Mouse (Mus musculus) frontal cortex, postnatal 36 days (tissue): ENCODE measurements at regions not wholly inside any gene's neighbourhood (a gene's known extent, or its start where the extent isn't known, plus 50 kb on each side); places are given as distances from the start of the nearest gene placed in this dataset.

Experiments used
- DNase-seq, 2 experiments: peaks; one replicate each; pipeline ENCODE4 v3.0.0; 2022; ENCODE audit warnings: low spot score in 2 of 2

DNA sequence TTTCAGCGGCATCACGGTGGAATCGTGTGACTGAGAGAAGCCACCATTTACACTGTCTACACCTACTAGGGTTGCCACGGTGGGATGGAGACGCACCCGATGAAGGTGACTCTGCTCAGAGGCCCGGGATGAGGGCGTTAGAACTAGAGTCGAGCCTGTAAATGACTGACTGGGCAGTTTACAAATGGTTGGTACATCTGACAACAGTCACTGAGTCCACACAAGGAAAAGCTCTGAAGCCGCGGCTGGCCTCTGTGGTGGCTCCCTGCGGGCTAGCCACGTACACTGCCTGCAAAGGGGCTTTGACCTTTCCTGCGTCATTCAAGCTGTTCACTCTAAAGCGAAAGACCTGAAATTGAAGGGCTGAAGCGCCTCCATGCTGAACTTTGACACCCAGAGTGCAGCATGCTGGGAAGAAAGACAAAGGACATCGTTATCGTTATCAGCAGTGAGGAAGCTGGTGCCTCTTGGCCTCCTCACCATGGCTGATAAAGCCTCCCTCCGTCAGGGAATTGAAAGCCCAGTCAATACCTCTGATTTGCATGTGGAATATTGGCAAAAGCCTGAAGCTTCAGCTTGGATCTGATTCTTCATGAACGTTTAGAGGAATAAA, 462.1 kb upstream of the Arglu1 start:
- no peak for DNase-seq

DNA sequence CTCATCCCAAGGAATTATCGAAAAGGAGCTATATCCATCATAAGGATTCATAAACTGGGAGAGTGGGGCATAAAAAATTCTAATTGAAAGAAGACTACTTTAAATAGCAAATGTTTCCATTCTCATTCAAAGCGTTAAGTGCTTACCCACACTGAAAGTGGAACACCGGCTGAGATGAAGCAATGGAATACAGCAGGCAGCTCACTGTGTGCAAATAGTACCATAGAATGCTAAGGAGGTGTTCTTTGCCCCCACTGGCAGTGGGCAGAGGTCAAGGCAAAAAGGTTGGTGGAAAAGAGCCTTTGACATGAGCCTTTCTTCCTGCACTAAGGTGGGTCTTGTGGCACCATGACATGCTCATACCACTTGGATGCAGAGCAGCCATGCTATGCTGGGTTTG, 454.0 kb upstream of the Arglu1 start:
- DNase-seq: no peak

DNA sequence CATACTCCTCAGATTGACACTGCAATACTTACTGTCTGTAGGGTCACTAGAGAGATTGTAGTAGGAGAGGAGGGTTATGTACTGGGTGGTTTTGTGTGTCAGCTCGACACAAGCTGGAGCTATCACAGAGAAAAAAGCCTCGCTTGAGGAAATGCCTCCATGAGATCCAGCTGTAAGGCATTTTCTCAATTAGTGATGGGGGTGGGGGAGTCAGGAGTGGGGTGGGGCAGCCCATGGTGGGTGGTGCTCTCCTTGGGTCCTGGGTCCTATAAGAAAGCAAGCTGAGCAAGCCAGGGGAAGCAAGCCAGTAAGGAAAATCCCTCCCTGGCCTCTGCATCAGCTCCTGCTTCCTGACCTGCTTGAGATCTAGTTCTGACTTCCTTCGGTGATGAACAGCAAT, 449.5 kb upstream of the Arglu1 start:
- no peak for DNase-seq

DNA sequence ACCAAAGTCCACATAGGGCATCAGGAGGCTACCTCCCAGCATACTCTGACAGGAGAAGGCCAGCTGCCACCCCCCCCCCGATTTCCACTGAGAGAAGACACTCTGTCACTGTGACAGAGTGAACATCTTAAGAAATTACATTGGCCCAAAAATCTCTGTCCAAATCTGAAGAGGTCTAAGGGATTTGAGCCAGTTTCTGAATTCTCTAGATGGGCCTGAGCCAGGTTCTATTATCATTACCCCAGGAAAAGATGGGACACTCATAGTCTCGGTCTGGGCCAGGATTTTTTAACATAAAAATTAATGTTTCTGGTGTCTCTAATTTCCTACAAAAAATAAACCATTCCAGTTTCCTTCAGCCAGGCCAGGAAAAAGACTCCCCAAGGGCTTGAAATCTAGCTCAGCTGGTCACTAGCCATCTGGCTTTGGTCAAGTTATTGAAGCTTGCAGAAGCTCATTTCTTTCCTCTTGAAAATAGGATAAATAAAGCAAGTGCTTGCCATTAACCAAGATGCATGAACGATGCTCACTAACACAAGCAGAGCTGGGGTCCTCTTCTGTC, 448.8 kb upstream of the Arglu1 start:
- DNase-seq: no peak

DNA sequence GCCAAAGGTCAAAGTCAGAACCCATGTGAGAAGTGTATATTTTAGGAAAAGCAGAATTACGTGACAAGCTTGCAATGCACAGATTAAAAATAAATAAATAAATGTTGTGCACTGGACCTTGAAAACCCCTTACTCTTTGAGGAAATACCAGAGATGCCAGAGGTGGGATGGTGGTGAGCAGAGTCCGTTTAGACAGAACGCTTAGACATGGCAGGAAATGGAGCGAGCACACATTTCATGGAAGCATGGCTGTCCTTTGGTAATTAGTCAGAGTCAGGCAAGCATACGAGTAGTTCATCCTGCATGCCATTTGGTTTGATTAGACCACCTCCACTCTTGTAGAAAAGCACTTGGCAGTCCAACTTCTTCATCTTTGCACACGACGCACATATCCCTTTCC, 443.4 kb upstream of the Arglu1 start:
- DNase-seq: no peak

DNA sequence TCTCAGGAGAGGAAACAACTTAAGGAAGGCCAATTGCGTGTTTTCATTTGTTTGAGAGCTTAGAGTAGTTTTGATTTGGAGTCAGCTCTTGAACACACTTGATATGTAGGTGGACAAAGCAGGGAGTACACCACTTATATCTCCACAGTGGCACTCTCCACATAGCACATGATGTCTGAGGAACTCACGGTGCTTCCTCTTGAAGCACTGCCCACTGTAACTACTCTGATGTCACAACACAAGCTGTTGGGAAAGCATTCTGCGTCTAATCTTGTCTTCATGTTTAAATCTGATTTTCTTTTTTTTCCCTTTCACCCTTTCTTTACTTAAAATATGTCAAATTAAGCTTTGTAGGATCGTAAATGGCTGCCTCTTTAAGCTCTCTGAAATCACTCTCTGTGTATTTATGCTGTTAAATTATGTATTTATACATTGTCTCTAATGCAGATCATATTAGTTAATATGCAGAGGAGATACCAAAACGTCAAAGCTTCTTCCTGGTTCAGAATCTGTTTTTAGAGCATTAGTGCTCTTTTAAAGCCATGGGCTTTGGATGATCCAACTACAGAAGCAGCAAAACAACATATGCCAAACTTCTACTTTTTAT, 442.4 kb upstream of the Arglu1 start:
- DNase-seq: peak; percentile 13 to 36

DNA sequence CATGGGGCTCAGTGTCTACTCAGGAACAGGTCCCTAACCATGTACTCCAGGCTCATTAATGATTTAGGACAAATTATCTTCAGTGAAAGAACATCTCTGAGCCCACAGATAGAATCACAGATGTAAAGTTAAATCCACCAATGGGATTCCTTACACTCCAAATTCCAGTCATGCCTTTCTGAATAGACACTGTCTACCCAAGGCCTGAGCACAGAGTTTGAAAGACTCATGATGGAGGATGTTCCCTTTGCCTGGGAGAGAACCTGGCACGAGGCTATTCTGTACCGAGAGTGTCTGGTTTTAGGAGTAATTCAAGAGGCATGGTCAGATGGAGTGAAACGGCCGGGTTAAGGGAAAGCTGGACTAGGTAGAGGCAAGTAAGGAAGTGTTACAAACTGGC, 440.9 kb upstream of the Arglu1 start:
- no peak for DNase-seq

DNA sequence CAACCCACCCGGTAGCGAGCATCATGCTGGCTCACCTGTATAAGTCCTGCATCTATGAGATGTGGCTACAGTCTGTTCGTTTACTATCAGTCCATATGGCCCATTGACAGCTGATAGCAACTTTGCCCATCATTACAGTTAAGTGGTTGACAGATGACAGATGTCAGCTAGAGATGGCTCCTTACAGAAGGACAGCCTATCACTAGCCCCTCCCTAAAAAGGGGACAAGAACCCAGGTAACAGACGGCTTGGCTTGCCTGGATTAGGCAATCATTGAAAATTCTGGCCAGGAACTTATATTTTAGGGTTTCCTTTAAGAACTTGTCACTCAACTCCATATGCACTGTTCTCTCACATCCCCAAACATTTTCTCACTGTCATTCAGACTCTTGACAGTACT, 434.2 kb upstream of the Arglu1 start:
- no peak for DNase-seq

DNA sequence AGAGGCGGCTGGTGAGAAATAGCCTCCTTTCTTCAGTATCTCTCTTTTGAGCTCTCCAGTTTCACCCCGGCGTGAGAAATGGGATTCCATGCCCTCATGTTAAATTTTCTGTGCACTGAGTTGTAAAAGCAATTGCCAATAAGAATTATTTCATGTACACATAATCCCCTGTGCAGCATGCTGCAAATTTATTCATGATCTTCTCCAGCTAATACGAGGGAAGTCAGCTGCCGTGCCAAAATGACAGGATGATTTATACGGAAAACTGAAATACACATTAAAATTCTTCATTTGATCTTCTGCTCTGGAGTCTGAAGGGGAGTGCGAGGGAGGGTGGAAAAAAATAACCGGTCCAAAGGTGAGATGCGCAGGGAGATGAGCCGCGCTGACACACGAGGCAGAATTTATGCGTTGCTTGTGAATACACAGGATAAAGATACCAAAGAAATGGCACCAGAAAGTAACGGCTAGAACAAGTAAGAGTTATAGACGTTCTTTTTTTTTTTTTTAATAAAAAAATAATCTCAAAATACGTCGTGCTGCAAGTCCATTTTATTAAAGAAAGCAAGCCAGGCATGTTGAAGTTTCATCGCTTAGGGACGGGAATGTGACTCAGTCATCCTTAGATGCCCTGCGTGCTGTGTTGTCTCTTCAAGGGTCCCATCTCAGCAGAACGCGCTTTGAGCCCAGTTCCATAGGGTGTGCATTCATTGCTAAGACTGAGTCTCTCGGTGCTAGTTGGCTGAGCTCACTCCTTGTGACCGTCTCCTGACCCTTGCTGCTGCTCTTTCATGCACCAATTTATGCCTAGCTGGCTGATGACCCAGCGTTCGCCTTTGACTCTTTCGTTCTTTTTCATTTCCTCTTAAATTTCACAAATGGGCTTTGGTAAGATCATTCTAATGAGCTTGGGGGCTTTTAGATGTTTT, 427.8 kb upstream of the Arglu1 start:
- no peak for DNase-seq

DNA sequence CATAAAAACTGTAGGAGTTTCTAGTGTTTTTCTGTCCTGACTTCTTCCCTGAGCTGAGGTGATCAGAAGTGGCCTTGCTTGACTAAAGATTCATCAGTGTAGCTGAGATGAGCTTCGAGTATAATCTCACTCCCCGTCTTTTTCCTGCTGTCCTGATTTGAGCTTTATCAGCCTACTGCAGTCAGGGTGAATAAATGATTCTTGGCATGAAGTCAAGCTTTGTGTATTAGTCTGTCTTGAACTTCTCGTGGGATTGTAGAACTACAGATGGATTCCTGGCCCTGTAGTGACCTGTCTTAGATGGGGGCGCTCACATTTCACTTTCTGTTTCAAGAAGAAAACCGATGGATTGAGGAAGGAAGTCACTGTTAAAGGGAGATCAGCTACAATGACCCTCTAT, 405.7 kb upstream of the Arglu1 start:
- no peak for DNase-seq

DNA sequence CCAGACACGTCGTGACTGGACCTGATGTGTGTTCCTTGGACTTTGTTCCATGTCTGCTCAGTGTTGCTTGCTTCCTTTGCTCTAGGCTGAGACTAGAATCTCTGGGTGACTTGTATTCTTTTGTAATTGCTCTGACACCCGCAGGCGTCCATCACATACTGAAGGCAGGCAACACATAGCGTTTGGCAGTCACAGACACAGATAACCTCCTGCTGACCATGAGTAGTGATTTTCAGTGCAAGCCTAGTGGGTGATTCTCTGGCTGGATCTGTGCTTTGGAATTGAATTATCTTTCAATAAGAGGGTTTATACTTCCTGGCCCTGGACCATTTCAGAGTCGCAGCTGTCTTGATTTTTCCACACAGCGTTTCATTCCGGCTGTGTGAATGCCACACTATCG, 403.7 kb upstream of the Arglu1 start:
- no peak for DNase-seq

DNA sequence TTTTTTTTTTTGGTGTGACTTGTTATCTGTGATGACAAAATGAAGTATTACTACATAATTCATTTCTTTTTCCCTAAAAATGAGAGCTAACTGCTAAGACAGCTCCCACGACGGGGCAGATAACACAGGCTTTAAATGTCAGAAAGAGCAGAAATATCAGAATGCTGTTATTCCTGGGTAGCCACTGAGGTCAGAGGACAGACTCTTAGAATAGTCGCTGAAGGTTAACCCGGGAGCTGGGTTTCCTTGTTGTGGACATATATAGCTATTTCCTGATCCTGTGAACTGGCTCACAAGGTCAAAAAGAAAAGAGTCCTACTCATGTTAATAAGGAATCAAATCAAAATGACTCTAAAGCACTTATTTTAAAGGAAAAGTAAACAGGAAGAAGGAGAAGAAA, 403.0 kb upstream of the Arglu1 start:
- DNase-seq: no peak

DNA sequence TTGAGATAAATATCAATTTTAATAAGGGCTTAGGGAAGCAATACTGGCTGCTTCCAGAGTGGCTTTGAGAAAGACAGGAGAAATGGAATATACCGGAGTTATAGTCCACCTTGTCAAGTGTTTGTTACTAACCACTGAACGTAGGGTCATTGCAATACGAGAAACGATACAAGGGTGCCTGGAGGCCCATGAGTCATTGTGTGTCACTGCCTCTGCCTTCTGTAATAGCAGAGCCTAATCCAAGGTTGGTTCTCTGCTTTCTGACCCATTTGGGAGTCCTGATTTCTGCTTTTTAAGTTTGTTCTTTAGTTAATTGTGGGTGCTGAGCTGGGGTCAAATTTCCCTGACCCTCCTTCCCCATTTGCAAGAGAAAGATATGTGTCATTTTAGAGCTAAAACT, 382.4 kb upstream of the Arglu1 start:
- no peak for DNase-seq

DNA sequence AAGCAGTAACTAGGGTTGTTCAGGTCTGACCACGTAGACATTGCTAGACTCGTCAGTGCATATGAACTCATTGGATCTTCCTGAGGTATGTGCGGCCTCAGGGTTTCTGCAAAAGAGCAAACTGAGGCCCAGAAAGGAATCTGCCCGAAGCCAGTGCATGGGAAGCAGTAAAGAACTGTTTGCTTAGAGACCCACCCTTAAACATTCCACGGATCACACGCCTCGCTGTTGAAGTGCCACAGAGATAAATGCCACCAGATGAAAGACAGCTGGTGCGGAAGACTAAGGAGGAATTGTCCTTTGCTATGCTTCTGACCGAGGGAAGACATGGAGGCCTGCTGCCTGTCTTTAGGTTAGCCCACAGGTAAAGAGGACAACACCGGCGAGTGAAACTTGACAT, 382.0 kb upstream of the Arglu1 start:
- DNase-seq: no peak

DNA sequence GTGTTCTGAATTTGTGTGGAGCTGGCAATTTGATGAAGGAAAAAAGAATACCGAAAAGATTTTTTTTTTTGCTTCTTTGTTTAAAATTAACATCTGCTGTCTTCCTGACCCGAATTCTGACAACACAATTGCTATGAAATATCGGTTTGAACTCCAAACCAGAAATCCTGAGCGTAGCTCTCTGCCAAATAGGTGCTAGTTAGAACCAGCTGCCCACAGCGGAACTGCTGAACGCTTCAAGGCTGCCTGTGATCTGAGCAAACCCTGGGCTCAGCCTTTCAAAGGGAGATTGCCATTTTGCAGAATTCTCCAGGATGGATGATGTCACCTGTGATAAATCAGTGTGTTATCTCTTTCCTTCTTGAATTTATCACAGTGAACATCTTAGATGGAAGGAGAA, 380.6 kb upstream of the Arglu1 start:
- DNase-seq: no peak

DNA sequence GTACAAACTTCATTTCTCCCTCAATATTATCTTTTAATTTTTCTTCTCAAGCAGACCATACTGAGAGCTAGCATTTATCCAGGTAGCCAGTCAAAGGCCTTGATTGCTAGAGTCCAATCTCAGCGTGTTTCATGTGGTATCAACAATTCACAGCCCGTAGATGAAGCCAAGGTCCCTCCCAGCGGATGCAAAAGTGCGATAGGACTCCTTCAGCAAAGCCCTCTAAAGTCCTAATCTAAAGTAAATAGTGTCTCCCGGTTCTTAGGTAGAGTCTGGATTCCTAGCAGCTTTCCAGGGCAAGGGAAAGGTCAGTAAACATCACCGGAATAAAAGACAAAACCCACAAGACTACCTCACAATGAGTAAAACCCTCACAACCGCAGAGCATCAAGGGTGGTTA, 379.5 kb upstream of the Arglu1 start:
- no peak for DNase-seq

DNA sequence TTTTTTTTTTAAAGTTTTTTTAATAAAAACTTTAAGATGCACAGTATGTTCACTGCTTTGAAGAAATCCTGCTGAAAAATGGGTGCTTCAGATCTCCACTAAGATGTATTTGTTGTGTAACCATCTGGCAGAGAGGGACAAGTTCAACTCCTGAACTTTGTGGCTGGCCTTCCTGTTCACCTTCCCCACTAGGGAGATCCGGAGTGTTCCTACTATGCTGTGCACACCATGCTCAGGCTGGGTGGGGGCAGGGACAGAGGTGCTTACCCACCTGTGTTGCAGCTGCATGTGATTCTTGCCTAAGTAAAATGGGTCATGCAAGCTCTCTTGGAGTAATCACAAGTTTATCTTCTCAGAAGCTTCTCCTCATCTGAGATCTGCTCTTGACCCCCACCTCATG, 377.4 kb upstream of the Arglu1 start:
- no peak for DNase-seq

DNA sequence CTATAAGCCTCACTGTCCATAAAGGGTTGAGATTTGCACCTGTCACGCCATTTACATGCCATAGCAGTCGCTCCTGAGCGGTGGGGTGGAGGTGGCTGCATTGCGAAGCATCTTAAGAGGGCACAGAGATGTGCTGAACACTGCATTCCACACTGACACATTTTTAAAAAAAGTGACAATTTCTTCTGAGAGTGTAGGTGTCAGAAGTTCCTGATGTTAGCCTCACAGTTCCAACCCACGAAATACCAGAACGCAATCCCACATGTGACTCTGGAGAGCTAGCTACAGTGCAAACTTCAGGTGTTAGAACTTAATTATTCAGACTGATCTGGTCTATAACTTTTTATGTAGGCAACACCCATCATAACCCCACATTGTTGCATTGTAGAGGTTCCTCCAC, 369.8 kb upstream of the Arglu1 start:
- DNase-seq: peak in 1 of 2 experiments; percentile 18

DNA sequence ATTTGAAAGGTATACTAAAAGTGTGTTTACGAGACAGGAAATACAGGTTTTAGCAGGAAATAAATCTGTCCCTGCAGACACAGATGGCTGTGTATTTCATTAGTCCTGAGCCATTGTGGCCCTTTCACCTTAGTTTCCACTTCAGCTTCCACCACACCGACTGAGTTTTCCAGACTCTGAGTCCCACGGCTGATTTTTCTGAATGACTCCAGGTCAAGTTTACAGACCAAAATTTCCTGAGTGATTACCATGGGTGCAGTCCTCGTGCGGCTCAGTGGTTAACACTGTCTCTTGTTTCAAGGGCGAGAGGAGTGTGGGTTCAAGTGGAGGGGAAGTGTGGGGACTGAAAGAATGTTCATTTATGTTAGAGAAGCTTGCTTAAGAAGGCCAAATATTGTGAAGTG, 365.1 kb upstream of the Arglu1 start:
- no peak for DNase-seq

DNA sequence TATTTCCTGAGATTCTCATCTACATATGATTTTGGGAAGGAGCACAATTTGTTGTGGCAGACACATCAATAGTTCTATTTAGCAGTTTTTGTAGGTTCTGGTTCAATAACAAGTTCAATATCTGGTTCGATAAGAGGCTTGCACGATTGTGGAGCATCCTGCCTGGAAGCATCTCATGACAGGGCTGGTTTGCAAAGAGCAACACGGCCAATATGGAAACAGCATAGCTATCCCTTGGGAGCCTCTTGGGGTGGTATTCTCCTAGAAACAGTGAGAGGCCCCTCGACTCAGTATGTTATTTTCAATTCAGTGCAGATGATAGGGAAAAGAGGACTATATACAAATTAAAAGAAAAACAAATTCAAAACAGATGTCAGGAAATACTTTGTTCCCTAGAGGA, 364.5 kb upstream of the Arglu1 start:
- DNase-seq: no peak

DNA sequence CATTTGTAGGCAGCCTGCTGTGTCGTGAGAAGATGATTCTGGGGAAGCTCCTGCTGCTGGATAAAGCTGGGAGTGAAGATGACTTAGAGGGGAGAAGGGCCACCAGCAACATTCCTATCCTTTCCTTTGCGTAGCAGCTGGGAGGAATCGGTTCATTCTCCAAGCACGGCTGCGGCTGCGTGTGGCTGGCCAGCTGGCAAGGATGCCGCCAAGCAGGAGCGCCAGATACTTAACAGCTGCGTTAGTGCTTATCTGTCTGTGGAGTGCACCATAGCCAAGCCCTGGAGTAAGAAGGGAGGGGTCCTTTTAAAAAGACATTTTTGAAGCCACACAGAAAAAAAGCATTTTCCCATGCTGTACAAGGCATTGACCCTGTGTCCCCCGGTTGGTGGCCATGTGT, 361.4 kb upstream of the Arglu1 start:
- DNase-seq: peak in 1 of 2 experiments; percentile 24

DNA sequence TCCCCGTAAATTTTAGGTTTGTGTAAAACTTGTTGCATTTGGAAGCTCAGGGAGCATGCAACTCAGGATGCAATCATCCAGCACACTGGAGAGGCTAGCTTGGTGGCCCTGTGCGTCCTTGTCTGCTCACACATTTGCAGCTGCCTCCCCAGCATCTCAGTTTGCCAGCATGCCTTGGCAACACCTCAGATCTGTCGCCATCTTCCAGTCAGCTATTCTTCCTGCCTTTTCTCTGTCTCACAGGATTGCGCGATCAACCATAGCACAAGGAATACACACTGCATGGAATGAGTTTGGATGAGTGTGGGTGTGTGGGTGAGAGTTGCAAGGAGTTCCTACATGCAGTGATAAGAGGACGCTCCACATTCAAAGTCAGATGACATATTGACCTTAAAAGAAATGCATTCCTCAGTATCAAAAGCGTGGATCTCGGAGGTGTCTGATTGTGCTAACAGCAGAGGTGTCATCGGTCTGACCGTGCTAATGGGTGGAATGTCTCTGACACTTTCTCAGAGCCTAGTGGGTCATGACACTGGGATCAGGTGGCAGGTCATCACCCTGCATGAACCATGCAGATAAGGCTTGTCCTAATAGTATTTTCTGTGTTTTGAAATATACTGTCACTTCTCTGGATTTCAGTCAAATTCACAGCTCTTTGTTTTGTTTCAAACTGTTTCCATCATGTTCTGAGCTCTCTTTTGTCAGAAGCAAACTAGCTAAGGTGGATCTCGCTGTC, 360.6 kb upstream of the Arglu1 start:
- DNase-seq: no peak
